Mouse (Mus musculus): ENCODE measurements around the gene Mocs1. TPM values are rescaled to one million over a fixed set of nuclear protein-coding genes. Genes with fewer than 3 reads are reported as not detected.

Mocs1 gene
- polyA plus RNA-seq (2012; rRNA removed): 41.1 and 50.3 TPM in 2 replicates

DNA sequence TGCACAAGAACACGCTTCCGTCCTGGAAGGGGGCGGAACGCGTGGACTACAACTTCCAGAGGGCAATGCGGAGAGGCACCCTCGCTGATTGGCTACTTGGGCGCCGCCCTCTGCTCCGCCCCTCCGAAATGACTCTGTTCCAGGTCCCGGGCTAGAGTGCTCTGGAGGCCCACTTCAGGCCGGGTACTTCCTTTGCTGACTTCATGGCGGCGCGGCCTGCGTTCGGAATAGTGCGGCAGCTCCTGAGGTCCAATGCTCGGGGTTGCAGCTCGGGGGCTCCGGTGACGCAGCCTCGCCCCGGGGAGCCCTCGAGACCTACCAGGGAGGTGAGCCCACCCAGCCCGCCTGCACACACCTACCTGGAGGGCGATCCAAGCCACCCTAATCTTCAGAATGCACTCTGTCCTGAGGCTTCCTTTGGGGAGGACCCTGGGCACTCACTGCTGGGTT is at the start of gene Mocs1:
Gene Mocs1 (plus strand): TSS at position 124 of the 450 bp plus-strand sequence.
- no peak for DNase-seq (ENCODE audit: low read depth)

DNA sequence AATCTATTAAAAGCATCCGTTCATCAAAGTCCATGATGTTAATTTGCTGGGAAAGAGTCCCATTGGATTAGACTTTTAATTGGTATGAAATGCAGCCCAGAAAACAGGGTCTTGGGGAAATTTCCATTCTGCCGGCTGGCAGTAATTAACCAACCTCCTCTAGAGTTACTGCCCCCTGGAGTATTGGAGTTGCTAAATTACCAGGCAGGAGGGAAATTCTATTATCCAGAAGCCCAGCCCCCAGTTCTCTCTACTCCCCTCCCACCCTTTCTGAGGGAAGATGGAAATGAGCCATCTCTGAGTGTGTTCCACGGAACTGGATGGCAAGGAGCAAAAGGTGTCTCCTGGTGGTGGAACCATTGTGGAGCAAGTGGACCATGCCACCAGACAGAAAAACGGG is 48.5 kb upstream of the Mocs1 start:
- DNase-seq (ENCODE audit: low read depth): no peak

DNA sequence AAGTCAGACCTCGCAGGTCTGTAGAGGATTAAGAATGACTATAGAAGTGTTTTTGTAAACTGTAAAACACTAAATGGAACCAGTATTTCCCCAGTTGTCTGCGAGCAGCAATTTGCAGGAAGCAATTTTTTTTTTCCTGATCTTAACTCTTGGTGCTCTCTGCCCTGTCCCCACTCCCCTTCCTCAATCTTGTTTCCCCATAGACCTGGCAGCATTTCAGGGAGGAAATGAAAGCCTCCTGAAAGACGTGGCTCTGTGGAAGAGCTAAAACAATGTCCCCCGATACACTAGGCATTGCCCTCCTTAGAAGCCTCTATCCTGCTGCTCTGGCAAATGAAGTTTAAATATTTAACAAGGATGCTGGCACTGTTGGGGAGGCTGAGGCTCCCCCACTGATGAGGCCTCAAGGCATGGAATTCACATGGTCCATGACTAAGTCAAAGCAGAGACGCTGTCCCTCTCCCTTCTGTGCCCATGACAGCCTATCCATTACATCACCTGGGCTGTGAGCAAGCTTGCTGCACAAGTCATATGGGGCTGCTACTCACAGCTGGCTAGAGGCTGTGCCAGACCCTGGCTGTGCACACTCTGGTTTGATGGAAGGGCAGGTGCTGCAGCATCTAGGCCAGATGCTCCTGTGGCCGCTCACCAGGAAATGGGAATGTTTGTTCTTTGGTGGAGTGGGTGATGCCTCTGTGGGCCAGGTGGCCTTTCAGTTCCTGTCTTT is 43.8 kb upstream of the Mocs1 start:
- no peak for DNase-seq (ENCODE audit: low read depth)

DNA sequence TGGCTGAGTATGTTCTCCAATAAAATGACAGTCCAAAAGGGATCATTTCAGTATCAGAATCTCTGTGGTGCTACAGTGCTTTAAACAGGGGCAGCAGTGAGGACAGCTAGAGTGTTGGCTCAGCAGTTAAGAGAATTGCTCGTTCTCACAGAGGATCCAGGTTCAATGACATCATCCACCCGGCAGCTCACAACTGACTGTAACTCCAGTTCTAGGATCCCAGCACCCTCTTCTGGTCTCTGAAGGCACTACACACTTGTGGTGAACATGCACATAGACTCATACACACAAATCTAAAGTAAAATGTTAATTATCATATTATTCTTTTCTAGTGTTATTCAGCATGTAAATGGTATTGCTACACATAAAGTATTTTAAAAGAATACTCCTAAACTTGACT is 40.4 kb upstream of the Mocs1 start:
- DNase-seq (ENCODE audit: low read depth): no peak

DNA sequence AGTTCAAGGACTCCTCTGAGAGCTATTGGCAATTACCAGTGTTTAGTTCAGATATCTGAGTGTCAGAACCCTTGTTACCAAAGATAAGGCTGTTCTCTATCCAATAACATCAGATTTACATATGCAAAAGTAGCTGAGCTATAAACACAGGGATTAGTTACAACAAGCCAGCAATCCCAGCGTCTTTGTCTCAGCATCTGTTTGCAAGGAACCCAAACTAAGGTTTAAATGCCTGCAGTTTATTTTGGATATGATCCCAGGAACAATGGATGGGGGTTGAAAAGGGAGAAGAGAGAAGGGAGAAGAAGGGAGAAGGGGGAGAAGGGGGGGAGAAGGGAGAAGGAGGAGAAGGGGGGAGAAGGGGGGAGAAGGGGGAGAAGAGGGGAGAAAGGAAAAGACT is 35.4 kb upstream of the Mocs1 start:
- DNase-seq (ENCODE audit: low read depth): no peak

DNA sequence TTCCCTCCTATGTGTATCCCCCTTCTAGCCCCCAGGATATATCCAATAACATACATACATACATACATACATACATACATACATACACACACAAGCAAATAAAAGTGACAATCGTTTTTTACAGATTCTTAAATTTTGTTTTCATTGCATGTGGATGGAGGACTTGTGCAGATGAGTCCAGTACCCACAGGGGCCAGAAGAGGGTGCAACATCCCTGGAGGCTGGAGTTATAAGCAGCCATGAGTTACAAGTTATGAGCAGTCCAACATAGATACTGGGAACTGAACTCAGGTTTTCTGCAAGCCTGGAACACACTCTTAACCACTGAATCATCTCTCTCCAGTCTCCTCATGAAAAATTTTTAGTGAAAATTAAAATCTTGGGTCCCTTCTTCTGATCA is 33.3 kb upstream of the Mocs1 start:
- DNase-seq (ENCODE audit: low read depth): no peak

DNA sequence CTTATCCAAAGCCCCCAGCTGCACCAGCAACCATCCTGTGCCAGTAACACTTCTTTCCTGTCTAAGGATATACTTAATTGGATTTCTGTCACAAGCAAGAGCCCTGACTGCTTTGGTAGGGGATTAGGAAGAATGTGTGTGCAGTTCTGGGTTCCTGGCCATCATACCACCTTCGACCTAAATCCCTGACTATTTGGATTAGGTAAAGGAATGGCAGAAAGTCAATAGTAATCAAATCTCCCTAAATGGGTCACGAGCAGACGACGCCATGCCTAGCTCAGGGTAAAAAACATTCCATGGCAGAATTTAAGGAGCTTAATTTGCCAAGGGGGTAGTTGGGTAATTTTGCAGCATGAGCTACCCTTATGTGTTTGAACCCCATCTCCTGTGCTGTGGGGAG is 28.6 kb upstream of the Mocs1 start:
- DNase-seq (ENCODE audit: low read depth): no peak

DNA sequence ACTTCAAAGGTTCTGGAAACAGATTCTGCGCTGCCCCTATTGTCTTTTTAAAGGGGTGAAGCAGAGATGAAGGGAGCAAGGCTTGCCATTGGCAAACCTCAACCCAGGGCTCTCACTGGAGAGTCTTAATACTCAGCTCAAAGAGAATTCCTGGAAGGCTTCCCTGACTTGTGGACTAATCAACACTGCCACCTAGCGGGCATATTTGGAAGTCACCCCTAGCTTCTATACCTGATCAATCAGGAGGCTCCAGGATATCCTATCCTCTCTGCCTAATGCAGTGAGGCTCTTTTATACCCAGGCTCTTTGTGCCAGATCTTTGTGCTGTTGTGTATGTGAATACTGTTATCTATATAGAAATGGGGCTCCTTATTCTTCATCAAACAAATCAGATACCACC is 28.0 kb upstream of the Mocs1 start:
- no peak for DNase-seq (ENCODE audit: low read depth)

DNA sequence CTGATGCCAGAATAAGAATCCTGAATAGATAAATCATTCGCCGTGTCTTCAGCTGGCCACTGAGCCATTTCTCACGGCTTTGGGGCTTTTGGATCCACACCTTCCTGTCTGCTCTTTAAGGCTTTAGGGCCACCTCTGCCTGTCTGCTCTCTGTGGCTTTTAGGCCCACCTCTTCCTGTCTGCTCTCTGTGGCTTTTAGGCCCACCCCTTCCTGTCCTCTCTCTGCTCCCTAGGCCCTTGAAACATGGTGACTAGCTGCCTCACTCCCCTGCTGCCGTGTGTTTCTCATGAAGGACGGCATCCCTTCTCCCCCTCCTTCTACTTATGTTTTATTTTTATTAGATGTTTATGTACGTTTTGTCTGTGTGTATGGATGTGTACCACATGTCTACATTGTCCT is 25.0 kb upstream of the Mocs1 start:
- no peak for DNase-seq (ENCODE audit: low read depth)

DNA sequence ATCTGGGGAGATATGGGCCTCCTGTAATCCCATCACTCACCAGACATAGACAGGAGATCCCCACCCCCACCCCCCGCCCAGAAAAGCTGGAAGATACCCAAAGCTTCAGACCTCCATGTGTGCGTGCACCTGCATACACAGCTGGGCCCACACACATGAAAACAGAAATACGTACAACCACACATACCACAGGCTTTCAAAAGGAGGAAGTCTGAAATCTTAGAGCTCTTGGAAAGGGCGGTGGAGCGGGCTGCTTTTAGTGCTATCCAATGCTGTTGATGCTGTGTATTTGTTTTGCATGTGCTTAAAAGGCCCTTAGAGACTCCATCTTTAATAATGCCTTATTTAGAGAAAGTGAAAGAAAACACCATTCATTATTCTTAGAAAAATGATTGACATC is 22.2 kb upstream of the Mocs1 start:
- no peak for DNase-seq (ENCODE audit: low read depth)

DNA sequence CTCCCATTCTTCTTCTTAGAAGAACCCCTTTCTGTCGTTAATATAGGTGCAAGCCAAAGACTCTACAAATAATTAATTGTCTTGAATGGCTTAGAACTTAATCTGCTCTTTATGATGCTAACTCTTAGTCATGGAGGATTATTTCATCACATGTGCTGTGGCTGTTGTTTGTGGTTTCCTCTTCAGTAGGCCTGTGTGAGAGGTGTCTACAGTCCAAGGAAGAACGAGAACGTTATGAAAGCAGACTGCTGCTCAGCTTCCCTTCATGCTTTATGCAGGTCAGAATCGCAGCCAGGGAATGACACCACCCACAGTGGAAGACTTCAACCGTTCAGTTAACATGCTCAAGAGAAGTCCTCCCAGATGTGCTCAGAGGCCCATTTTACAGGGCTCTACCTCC is 15.2 kb upstream of the Mocs1 start:
- no peak for DNase-seq (ENCODE audit: low read depth)

DNA sequence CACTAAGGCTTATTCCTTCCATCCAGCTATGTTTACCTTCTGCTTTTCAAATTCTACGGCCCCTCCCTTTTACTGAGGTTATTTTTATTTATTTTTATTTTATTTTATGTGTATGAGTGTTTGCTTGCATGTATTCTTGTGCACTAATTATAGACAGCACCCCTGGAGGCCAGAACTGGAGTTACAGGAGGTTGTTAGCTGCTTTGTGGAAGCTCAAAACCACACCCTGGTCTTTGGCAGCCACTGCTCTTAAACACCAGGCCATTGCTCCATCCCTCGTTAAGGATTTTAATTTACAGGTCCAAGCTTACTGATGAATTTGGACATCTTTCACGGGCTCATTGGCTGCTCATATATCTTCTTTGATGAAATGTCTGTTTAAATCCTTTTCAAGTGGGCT is 14.6 kb upstream of the Mocs1 start:
- no peak for DNase-seq (ENCODE audit: low read depth)

DNA sequence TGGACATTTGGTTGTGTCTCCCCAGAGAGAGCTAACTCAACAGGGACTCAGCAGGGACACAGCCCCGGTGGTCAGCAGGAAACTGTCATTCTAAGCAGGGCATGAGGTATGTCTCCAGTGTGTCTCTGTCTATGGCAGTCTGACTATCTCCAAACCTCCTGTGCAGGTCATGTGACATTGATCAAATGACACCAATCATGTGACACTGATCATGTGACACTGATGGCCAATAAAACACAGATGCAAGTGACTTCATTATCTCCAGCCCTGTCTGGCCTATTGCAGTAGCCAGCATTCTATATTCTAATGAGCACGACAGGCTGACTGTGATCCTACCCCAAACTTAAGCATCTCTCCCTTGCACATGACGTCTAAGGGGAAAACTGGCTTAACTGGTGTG is 11.9 kb upstream of the Mocs1 start:
- DNase-seq (ENCODE audit: low read depth): no peak

DNA sequence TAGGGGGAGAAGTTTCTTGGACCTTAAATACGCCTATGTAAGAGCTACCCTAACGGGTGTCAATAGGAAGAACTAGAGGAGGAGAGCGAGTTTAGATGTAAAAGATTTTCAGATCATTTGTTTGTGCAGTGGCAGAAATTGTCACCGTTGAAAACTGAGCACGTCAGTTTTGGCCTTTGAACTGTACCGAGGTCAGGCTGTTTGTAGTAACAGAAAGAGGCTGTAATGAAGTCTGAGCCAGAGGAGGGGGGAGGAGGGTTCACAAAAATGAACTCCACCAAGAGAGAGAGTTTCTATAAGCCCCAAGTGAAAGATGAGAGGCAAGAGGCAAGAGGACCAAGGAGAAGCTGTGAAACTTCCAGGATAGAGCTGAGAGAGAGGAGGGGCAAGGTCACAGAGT is 8.3 kb upstream of the Mocs1 start:
- no peak for DNase-seq (ENCODE audit: low read depth)

DNA sequence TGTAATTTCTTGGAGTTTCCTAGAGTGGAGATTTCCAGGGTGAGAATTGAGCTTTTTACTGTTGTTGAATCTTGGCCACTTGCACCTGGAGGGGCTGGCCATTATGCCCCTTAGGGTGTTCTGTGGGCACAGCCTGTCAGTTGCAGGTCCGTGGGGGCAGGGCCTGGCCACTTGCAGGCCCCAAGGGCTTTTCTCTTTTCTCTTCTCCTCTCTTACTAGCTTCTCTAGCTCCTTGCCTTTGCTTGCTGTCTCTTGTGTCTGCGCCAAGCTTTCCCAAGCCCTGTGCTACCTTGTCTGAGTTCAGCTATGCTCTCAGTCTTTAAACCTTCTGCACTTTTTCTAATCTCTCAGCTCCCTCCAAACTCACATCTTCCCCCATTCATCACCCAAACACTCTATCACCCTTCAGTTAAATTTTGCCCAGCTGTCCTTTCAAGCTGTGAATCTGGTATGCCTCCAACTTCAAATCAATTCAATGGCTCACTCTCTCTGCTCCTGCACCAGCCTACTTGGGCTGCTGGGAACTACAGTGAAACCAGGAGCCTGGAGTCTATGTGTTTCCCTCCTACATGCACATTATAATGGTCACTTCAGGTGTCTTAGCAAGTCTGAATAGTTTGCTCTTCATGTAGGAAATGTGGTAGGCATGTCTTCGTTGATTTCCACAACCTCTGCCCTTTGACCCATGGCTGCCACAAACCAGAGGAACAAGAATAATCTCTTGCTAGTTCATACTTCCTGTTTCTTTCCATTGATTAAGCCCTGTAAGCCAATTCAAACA is 5.7 kb upstream of the Mocs1 start:
- DNase-seq (ENCODE audit: low read depth): no peak

DNA sequence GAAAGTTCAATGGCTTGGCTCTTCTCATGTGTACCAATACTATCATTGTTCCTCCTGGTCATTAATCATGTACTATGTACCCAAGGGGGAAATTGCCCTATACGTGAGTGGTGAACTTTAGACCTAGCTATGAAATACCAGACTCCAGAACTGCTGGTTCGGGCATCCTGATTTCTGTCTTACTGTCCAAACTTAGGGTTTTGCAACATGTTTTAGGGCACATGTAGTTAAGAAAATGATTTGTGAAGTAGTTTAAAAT is 5.2 kb upstream of the Mocs1 start:
- no peak for DNase-seq (ENCODE audit: low read depth)

DNA sequence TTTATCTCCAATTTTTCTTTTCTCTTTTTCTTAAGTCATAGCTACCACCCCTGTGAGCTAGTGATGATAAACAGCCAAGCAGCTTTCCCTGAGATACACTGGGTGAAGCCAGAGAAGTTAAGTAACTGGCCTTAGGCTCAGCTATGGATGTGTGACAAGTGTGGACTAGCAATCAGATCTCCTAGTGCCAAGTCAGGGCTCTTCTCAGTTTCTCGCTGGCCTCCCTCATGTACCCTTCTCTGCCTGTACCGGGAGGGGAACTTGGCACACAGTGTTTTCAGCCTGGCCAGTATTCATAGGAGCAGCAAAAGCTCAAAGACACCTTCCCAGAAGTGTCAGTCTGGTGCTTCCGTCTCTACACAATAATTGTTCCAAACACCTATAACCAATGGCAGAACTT is 4.3 kb upstream of the Mocs1 start:
- peak; percentile 87 for DNase-seq (ENCODE audit: low read depth)

DNA sequence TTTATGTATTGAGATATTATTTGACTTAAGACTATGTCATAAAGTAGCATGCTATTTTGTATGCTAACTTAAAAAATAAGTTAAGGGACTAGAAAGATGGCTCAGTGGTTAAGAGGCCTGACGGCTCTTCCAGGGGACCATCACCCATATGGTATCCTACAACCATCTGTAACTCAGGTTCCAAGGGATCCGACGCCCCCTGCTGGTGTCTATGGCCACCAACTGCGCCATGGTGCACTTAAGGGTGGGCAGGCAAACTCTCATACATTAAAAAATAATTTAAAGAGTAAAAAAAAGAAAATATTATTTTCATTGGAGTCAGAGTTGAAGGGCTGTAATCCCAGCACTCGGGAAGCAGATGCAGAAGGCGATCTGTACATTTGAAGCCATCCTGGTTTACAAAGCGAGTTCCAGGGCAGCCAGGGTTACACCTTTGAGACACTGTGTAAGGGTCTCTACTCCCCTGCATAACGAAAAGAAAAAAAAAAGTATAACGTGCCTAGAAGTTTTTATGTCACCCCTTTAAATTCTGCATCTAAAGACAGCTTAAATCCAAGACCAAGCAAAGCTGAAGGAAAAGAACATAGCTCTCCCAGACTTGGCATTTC is 427 bp upstream of the Mocs1 start:
- no peak for DNase-seq (ENCODE audit: low read depth)

DNA sequence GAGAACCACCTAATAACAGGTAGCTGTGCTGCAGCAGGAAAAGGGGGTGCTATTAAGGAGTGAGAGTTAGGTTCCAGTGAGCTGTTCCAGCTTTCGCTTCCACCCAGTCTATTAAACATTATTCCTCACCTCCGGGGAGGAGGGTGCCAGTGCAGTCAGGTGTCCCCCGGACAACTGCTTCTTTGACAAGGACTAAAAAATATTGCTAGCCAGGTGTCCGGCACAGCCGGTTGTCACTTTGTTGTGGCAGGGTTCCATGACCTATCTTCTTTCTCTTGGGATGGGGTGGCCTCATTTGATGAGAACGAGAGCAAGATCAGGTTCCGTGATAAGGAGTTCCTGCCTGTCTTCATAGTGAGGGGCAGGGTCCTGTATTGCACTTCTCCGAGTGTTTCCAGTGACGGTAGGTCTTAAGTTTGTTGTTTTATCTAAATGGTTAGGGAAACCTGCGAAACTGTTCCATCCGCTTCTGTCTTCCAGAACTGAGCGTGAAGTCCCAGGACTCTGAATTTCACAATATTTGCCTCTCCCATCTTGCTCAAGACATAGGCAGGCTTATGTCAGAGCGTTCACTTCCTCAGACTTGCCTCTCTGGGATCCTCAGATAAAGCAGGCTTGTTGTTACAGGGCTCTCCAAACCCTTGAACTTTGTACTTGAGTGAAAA is 721 bp downstream of the Mocs1 start:
- peak; percentile 89 for DNase-seq (ENCODE audit: low read depth)

DNA sequence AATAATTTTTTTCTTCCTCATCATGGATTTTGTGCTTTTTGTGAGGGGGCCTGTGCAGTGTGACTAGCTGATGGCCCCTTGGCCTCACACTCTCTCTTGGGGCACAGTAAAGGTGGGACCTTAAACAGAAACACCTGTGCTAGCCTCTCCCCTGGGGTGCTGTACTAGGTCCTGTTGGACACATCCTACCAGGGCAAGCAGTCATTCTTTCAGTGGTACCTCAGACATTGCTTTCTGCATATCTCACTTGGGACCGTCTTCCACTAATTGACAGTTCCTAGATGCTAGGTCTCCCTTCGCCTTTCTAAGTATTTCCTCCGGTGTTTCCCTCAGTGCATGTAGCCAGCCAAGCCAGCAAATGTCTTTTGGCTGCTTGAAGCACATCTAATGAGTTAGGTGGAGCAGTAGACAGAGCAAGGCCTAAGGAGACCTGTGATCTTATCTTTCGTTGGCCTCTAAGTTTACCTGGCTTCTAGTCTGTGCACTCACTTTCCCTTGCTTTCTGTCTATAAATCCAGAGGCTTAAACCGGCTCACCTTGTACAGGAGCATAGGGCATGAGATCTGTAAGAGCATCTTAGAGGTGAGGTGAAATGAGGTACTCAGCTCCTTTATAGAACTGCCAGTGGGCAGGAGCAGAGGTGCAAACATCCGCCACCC is 1.4 kb downstream of the Mocs1 start:
- DNase-seq (ENCODE audit: low read depth): peak; percentile 83

DNA sequence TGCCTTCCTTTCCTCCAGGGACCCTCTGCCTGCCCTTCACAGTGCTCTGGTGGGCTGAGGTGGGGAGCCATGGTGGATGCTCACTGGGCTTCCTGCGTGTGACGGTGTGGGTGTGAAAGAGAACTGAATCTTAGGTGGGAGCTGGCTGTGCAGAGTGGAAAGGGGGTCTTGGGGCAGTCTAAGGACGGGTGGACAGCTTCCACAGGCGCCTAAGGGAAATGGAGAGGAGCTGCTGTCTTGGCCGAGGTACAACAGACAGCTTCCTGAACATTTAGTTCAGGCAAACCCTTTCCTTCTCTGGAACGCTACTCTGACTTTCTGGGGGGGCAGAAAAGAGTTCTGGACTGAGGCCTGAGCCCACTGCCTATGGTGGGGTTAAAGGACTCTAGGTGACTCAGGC is 2.0 kb downstream of the Mocs1 start:
- no peak for DNase-seq (ENCODE audit: low read depth)

DNA sequence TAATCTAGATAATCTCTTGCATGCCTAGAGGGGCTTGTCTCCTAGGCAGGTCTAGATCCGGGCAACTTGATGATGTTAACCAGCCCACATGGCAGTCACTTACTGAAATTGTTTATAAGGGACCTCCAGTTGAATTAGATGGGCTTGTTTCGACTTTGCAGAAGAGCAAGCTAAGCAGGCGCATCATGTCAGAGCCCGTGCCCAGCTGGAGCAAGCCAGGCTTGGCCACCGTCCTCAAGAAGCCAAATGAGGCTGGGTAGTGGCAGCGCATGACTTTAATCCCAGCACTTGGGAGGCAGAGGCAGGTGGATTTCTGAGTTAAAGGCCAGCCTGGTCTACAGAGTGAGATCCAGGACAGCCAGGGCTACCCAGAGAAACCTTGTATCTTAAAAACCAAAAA is 3.0 kb downstream of the Mocs1 start:
- no peak for DNase-seq (ENCODE audit: low read depth)
